Mouse (Mus musculus): ENCODE results near the gene Antxr2.

Antxr2 gene

DNA sequence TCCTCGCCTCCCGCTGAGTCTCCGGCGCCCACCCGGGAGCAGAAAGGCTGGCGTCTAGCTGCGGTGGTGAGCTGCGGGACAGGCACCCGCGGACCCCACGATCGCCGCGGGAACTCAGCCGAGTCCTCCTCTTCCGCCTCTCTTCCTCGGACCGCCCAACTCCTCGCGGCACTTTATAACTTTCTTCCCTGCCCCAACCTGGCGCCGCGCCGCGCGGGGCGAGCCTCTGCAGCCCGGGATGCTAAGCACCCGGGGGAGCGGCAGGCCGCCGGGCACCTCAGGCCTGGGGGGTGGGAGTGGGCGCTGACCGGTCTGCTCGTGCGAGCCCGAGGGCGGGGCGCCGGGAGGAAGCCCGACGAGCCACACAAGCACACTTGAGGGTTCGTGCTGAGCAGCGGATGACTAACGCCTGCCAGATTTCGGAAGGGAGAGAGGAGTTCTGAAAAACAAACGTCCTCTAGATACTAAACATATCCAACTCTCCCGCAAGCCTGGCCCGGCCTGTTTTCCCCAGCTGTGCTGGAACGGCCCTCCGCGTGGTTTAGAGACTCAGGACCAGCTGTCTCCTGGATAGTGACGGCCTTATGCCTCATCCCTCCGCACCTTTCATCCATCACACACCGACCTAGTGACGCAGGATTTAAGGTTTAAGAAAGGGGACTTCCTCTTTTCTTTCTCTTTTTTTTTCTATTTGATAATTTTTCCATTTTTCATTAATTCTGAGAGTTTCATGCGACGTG lies at the start of gene Antxr2:
Antxr2 (minus strand) TSS at position 142 of the 740 bp plus-strand sequence.
- DNase-seq: peak; percentile 4

DNA sequence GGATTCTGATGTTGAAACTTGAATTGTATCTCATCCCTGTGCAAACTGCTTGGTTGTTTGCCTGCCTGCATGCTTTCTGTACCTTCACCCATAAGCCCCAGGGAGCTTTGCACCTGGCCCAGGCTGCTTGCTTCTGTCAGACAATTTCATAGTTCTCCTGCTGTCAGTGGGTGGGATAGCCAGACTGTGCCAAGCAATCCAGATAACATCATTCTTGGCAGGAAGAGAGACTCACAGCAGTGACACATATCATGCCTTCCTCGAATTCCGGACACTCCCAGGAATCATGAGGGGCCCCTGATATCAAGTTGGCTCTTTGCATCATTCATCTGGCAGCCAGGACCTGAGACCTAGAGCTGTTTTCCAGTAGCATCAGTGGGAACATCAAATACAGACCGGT lies 45.8 kb upstream of the Antxr2 start:
- no peak for DNase-seq

DNA sequence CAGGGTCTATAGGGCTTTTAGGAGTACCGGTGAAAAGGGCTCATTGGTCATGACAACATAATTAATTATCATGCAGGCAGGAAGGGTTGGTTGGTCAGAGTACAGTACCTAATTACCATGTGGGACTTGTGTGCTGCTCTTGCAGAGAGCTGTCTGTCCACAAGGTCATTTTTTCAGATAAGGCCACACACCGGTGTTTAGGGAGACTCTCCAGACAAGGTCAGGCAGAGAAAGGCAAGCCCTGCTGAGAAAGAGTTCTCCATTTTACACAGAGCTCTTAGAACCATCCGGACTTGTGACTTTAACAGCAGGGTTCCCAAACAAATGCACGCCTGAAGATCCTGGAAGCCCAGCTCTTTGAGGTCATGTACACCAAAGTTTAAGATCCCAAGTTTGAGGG lies 38.3 kb upstream of the Antxr2 start:
- no peak for DNase-seq

DNA sequence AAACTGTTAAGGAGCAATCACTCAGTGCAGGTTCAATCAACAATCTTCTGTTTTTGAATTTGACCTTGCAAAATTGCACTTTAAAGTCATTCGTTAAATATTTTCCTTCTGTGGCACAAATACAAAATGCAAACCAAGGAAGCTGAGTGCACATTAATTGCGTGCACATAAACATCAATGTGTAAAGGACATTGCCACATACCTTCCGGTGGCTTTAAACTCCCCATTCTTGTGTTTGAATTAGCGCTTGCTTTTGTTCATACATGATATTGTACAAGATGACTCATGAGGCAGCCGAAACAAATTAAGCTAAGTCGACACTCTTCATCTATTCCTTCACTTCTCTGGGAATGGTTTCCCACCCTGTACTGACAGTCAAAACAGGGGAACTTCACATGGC lies 24.4 kb upstream of the Antxr2 start:
- no peak for DNase-seq

DNA sequence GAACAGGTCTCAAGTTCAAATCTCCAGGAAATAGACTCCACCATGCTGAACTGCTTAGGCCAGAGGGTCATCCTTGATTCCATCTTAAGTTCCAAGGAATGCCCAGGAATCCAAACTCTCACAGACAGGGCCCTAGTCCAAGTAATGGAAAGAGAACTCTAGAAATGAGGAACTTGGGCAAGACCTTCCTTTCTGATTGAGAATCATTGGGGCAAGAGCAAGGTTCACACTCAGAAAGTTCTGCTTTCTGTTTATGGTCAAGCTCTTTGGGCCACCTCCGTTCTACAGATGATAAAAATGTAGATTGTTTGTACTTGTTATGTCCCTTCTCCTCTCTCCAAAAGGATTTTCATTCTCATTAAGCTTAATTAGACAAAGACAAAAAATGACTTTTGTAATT lies 24.0 kb upstream of the Antxr2 start:
- no peak for DNase-seq

DNA sequence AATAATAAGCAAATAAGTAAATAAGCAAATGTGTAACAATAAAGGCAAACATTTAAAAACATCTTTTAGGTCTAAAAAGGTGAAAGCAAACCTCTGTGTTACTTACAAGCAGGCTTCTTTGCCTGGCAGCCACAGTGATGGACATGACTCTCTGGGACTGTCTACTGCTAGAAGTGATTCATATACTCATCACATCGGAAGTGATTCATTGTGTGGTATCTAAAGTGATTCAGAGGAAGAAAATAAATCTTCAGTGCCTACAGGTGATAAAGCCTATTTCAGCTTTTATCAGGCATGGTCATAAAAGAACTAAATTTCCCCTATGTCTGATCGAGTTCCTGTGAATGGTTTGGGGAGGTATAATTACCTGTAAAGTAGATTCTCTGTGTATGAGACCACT lies 4.1 kb upstream of the Antxr2 start:
- no peak for DNase-seq

DNA sequence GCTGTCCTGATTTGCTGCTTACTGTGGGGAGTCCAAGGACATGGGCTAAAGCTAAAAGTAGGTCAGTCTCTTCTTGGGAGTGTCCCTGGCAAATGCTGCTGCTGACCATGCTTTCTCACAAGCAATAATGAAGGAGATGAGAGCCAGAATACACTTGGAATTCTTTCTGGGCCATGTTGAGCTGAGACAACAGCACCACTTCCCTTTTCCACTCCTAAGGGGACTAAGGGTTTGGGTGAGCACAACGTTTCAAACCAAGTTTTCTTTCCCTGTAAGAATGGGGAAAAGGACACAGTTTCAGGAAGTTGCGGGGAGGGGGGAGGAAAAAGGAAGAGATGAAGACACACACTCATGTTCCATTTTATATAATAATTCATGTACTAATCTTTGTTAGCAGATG lies 3.4 kb upstream of the Antxr2 start:
- DNase-seq: no peak

DNA sequence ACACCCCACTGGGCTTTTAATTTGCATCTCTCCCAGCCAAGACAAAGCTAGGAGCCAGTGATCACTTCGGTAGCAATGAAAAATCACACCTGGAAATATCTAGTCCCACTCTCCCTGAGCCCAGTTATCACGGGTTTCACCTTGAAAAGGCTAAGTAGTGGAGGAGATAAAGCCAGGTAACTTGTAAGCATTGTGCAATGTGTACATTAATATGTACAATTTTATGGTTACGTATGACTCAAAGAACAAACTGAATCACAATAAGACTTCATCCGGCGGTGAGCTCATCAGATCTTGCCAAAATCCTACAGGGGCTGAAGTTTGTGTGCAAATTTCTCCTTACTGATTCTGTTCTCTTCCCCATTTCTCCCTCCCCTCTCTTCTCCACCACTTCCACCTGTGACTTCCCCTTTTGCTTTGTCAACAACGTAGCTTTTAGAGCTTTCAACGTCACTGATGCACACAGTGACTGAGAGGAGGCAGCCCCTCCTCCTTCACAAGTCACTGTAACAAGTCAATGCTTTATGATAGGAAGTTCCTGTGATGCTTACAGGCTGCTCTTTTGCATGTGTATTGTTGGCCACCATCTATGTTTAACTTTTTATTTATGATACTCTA lies 2.1 kb upstream of the Antxr2 start:
- DNase-seq: no peak

DNA sequence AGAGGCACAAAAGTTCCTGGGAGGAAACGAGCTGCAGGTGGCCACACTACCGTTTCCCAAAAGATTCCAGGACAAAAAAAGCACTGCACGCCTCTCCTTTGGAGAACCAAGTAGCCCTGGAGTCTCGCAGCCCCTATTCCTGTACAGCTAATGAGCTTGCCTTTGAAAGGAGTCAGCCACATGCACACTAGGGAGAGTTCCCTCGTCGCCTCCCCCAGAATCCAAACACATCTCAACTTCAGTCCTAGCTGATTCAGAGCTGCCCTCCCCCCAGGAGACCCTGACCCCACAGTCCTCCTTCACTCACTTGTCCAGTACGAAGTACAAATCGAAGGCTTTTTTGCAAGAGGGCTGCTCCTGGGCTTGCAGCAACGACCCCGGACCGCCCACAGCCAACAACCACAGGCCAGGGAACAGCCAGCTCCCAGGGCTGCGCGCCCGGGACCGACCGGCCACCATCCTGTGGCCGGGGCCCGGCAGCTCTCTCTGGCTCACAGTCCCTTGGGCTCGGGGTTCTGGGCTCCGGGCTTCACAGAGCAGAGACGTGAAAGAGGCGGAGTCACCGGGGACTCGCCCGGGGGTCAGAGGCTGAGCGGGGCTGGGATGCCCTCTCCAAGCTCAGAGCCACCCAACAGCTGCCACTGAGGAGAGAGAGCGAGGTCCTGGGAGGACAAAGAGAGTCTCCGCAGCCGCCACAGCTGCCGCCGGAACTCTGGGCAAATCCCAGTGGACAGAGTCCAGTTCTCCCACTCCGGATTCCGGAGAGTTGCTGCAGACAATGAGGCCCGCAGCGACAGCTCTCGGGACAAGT lies 547 bp downstream of the Antxr2 start:
- peak; percentile 2 for DNase-seq

DNA sequence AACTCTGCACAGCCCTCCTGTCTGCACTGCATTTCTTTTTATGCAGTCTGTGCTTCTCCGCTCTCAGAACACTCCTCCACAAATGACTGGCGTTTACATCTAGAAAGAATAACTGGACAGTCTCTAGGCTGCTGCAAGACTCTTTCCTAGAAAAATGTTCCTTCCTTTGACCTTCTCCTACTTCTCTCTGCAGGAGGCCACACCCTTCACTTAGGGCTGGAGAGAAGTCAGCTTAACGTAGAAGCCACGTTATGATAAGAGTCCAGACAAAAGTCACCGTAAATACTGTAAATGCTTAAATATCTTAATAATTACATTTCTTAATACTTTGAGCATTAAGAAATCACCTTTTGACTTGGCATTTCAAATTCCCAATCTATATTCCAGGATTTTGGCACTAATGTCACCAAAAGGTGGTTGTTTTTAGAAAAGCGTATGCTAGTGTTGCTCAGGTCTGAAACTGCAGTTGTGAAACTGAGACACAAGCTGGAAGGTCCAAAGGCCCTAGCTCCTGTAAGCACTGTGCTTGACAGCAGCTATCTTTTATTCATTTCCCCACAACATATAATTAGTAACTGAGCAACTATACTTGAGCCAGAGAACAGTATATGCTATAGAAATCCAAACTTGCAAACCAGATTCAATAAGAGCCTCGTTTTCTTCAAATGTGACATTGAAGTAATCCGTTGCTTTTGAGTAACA lies 3.0 kb downstream of the Antxr2 start:
- DNase-seq: no peak

DNA sequence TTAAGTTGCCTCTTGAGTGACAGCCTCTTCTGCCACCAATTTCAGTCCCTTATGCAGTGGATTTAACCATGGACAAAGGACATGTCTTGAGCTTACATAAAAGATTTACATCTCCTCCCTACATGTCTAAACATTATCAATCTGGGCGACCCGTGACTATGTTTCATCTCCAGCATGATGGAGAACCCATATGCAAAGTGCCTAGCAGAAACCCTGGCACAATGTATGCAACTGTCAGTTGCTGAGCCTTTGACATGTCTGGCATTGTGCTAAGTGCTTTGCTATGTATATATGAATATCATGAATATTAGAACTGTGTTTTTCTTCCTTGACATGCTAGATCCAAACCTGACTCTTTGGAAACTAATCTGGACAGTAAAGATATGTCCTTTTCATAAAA lies 4.9 kb downstream of the Antxr2 start:
- DNase-seq: no peak

DNA sequence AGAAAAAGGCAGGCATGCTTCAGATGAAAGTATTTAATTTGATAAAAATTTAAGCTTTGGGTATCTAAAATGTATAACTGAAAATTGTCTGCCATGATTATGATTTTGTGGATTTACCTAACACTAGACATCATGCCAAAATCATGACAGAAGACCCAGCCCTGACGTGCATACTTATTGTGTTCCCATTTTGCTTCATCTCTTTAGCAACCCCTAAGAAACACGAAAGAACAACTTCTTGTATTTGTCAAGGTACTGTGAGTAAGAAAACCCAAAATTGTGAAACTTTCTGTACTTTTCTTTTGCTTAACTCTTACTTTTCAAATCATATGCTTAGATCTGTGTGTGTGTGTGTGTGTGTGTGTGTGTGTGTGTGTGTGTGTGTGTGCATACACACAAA lies 6.3 kb downstream of the Antxr2 start:
- no peak for DNase-seq

DNA sequence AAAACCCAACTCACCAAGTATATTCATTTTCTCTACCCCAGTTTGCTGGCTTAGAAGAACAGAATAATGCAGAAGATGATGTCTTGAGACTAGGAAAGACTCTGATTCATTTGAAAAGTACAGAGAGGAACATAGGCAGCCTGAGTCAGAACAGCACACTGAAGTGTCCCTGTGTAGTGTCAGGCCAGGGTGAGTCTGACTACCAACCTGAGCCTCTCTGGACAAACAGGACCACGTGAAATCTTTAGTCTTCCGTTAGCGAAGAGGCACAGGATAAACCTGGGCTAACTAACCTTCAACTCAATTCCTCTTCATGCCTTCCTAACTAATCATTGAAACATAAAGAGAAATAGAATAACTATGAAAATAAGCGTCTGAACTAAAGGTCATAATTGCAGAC lies 9.3 kb downstream of the Antxr2 start:
- no peak for DNase-seq

DNA sequence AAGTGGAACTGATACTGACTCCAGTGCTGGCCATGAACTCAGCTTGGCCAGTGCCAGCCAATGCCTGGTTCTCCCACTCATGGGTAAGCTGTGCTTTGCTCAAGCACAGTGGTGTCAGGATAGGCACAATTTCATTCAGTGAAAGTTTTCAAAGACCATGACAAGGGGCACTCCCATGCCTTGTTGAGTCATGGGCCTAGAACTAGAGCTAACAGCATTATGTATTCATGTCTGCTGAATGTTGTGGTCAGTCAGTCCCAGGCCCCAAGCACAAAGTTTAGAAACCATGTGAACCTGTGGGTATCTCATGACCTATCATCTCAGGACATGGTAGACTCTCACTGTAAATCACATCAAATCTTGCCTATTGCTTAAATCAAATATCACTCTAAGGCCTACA lies 10.2 kb downstream of the Antxr2 start:
- no peak for DNase-seq

DNA sequence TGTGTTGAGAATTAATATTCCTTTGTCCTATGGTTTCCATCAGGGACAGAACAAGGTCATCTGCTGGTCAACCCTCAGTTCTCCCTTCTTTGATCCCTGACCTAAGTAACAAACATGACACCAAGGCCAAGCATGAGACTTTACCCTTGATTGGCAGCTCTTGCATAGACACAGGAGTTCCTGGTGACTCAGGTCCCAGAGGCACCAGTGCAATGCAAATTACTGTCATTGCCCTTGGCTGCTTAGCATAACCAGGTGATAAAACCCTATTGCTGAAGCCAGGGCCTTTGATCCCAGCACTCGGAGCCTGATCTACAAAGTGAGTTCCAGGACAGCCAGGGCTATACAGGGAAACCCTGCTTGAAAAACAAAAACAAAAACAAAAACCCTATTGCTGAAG lies 11.4 kb downstream of the Antxr2 start:
- no peak for DNase-seq

DNA sequence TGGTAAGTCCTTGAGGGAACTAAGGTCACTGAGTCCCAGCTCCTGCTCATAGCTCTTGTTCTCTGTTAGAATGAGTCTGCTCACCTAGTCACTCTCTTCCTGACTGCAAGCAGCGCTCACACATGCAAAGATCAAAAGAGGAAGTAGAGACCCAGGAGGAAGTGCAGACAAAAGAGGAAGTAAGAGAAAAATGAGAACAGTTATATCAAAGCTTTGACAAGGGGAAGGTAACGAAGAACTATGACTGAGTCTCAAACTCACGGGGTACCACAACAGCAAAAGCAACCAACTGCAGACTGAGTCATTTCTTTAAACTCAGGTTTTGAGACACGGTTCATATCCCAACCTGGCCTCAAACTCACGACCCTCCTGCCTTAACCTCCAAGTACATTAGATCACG lies 12.7 kb downstream of the Antxr2 start:
- DNase-seq: no peak

DNA sequence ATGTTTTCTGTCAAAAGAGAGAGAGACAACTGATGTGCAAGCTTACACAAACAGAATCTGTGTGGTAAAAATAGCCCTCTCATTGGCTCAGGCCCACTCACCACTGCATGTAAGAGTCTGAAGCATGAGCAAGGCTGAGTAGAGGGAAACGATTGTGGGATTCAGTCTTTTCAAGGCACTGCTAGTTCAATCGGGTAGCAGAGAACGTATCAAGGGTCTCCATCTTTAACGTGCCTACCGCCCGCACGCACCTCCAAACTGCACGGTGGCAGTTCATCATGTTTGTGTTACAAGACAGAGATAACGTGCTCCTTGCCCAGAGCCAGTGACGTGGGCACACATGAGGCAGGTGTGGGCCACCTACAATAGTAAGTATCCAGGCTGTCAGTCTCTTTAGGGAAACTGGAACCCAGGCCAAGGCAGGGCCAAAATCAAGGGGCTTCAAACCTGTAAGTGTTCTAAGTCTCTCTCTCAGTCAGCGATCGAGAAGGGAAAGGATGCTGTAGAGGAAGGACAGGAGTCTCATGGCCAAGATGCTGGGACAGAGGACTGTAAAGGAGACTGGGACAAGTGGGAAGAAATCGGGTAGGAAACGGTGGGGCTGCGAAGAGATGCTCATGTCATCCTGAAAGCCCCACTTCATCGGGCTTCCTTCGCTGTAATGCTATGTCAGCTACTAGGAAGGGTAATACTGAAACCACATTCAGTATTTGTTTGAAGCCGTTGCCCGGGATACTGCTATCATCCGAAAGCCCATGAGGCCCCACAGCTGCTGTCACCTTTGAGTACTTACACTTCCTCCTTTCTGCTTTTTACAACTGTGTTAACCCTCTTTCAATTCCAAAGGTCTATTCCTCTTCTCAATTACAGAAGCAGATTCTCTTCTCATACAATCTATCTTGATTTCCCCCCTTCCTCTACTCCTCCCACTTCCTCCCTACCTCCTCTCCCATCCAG lies 14.3 kb downstream of the Antxr2 start:
- no peak for DNase-seq

DNA sequence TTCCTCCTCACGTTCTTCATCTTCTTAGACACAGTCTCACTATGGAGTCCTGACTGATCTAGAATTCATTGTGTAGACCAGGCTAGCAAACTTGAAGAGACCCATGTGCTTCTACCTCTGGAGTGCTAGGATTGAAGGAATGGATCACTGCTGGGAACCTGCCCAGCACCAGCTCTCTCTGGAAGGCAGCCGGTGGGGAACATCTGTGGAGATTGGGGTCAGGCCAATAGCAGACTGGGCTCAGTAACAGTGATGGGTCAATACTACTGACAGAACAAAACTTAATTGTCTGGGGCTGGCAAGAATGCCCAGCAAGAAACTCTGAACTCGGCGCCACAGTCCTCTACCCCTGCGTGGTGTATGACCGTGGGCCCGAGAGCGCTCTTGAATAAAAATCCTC lies 25.1 kb downstream of the Antxr2 start:
- DNase-seq: no peak

DNA sequence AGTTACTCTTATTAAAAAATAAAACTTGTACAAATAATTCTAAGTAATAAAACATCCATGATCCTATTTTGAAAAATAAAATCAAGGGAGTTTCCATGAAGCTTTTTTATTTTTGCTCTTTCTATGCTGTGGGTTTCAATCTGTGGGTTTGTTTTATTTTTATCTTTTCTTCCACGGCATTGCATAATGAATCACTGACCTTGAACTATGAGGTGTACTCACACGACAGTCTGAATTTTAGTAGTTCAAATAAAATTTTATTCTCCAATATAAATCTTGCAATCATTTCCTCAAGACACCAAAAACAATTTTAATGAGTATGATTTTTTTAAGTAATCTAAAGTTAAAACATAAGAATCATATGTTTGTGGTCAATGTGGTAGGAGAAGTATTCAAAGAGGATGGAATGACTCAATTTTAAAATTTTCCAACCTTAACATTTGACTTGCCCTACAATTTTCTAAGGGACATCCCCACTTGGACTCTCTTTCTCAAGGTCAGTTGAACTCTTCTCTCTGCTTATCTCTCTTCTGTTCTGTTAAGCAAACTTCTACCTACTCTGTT lies 31.5 kb downstream of the Antxr2 start:
- no peak for DNase-seq

DNA sequence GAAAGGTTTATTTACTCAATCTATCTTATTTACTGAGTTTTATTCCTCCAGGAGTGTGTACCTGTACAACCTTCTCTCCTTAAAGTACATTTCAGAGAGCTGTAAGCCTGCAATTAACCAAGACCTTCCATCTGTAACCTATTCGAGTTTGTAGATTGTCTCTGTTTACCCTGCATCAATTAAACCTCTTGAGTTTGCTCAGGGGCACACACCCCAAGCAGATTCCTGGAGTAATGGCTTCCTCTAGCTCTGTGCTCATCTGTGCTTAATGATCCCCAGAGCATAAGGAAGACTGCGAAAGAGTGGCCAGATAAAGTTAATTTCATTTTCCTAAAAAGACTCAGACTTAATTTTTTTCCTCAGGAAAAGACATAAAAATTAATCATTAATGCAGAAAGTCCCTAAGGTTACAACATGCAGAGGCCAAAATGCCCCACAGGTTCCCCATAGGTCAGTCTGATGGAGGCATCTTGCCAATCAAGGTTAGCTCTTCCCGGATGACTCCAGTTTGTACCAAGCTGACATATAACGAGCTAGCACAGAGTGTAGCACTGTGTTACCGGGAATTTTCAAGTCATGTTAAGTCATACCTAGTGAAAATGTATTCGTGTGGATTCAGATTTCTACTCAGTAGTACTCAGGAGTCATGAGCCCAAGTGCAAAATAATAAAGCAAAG lies 34.2 kb downstream of the Antxr2 start:
- DNase-seq: no peak

DNA sequence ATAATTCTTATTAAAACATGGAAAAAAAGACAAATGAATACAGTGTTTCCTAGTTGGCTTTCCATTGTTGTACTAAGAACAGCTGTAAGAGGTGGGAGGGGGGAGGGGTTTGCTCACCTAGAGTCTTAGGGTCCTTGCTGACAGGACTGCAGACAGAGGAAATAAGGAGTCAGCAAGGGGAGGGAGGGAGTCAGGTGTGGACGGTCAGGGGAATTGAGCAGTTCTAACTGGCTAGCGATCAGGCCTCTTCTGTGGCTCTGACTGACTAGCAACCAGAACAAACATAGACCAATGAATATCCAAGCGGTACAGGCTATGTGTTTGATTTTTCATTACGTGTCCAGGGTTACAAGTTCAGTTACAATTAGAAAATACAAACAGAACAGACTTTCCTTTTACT lies 35.0 kb downstream of the Antxr2 start:
- DNase-seq: no peak
